Mouse (Mus musculus): Measurements from ENCODE around the gene Gm45062.

Gene Gm45062

DNA sequence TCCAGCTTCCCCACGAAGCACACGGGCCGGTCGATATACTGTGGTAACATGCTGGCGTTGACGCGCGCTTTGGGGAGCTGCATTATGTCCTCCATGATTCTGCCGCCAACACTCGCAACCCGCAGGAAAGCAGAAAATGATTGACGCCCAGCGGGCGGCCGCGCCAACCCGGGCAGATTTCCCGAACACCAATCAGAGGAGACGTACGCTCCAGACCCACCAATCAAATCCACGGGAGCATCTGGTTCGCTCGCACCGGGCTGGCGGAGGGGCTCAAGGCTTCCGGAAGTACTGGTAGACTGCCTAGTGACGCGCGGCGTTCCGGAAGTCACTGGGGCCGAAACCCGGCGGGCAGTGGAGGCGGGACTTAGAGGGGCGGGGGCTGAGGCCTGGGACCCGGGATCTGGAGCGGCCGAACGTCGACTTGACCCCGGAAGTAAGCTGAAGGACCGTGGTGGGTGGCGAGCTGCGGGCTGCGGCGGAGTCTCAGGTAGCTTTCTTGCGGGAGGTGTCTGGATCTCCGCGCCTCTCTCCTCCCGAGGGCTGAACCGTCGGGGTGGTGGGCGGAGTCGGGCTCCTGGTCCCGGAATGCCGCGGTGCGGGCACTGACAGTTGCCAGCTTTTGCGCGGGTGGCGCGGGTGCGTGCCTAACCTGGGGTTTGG lies at the start of gene Gm45062, which contains the start of the genes Rpa3 and Umad1:
TSS of gene Gm45062 (plus strand) at position 447 of the 663 bp plus-strand sequence.
TSS of gene Rpa3 (minus strand) at position 170 of the 663 bp plus-strand sequence.
TSS of gene Umad1 (plus strand) at position 285 of the 663 bp plus-strand sequence.
- in situ Hi-C loops (cut with MboI, MseI), result no loop called here

DNA sequence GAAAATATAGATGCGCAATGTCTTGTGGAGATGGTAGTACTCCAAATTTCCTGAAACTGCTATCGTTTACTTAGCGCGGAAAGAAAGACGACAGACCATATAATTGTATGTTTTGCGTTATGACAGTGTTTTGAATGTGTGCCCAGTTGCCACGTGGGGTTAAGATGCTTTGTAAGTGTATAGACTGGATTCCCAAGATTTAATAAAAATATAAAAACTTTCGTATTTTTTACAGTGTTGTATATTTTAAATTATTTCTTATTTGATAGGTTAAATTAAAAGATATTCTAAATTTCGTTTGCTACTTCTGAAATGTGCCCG lies 49.4 kb upstream of the Gm45062 start:
- in situ Hi-C loops (cut with MboI, MseI), result no loop called here

GRCm38 (mm10) chr6:8210661-8211060 lies 48.6 kb upstream of the Gm45062 start:
- in situ Hi-C loops (cut with MboI, MseI), result no loop called here

DNA sequence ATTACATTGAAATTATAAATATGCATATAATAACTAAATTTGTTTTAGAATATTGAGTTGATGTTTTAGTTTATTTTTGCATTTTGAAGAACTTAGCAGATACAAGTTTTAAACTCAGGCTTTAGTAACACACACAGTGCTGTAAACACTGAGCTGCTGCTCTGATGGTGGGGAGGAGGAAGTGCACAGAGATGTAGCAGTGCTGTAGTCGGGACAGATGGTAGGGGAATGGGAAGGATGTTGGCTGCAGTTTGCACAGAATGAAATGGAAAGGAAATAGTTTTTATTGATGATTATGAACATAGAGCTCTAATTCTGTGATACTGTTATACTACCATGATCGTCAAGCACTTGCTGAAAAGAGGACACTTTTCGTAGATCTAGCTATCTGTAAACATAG lies 32.2 kb upstream of the Gm45062 start:
- in situ Hi-C loops (cut with MboI, MseI), result no loop called here

DNA sequence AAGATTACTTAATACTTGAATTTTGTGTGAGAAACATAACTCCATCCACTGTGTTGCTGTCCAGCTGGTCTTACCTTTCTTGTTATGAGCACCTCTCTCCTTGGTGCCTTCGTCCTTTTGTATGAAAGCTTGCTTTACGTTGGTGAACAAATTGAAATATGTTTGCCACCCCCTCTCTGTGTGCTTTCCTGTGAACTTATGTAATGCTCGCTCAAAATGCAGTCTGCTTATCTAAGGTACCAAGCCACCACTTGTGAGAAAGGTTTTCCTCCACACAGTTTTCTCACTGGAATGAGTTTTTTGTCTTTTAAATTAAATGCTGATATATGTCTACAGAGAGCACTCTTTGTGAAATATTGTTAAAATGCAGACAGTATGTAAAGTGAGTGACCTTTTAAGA lies 30.7 kb upstream of the Gm45062 start:
- in situ Hi-C loops (cut with MboI, MseI), result no loop called here

- in situ Hi-C loops (cut with MboI, MseI), result no loop called here
Observed at GRCm38 (mm10) chr6:8258316-8258715, 934 bp upstream of the Gm45062 start.

DNA sequence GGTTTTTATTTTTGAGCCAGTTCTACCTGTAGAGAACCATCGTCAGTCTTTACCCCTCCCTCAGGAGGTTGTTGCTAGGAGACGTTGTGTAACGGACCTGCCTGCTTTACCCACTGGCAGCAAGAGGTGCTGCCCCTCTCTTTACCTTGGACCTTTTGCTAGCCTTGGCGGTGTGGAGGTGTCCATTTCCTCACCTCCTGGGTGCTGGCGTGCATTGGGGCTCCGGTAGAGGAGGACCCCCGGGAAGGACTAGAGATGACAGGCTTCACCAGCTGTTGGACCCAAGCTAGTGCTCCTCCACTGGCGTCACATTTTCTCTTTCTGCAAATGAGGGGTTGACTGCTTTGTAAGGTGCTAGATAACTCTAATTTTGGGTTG lies 406 bp downstream of the Gm45062 start:
- in situ Hi-C loops (cut with MboI, MseI), result no loop called here

GRCm38 (mm10) chr6:8271047-8271446 lies 11.8 kb downstream of the Gm45062 start:
- in situ Hi-C loops (cut with MboI, MseI), result no loop called here

DNA sequence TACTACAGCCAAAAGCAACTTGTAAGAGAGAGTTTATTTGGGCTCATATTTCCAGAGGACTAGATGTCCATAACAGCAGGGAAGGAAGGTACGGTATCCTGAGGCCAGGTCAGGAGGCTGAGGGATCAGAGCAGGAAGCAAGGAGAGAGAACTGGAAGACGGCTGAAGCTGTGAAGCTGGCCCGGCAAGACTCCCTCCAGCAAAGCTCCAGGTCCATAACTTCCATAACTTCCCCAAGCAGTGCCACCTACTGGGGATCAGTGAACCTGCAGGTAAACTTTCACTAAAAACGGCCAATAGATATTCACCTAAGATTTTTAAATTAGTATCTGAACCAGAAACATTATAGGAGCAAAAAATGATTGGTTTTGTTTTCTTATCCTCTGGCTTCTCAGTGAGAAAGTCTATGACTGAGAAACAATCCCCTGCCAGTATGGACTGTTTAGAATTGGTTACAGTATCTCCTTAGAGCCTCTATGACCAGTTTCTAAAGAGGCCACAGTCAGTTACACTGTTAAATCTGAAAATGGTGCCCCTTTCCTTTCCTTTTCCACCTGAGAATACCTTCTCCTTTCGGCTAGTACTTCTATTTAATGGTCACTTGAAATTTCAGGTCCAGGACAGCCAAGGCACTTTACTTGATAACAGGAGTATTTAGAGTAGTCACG lies 15.3 kb downstream of the Gm45062 start:
- in situ Hi-C loops (cut with MboI, MseI), result loop anchor here (25.0 kb wide), 1 partner anchor 463 kb away; no protein-coding TSS in a partner anchor

GRCm38 (mm10) chr6:8275098-8275497 lies 15.8 kb downstream of the Gm45062 start:
- in situ Hi-C loops (cut with MboI, MseI), result loop anchor here (25.0 kb wide), 1 partner anchor 462 kb away; no protein-coding TSS in a partner anchor

DNA sequence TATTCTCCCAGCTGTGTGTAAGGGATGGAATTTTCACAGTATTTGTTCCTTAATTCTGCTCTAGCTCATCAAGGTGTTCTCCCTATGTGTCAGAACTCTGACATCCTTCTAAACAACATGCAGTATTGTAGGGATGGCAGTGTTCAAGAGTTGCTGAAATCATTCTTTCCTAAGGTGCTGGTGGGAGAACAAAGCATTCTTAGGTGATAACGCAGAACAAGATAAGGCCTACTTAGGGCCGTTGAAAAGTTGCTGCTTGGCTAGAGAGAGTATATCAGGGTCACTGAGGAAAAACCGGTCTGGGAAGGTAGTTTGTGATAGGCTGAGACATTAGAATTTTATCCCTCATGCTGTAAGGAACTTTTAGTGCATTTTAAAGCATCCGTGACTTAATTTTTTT lies 17.2 kb downstream of the Gm45062 start:
- in situ Hi-C loops (cut with MboI, MseI), result loop anchor here (25.0 kb wide), 1 partner anchor 461 kb away; no protein-coding TSS in a partner anchor

- in situ Hi-C loops (cut with MboI, MseI), result loop anchor here (25.0 kb wide), 1 partner anchor 459 kb away; no protein-coding TSS in a partner anchor
Observed at GRCm38 (mm10) chr6:8278426-8279002, 19.3 kb downstream of the Gm45062 start.

- in situ Hi-C loops (cut with MboI, MseI), result loop anchor here (25.0 kb wide), 1 partner anchor 454 kb away; no protein-coding TSS in a partner anchor
Observed at GRCm38 (mm10) chr6:8283255-8283654, 24.0 kb downstream of the Gm45062 start.

DNA sequence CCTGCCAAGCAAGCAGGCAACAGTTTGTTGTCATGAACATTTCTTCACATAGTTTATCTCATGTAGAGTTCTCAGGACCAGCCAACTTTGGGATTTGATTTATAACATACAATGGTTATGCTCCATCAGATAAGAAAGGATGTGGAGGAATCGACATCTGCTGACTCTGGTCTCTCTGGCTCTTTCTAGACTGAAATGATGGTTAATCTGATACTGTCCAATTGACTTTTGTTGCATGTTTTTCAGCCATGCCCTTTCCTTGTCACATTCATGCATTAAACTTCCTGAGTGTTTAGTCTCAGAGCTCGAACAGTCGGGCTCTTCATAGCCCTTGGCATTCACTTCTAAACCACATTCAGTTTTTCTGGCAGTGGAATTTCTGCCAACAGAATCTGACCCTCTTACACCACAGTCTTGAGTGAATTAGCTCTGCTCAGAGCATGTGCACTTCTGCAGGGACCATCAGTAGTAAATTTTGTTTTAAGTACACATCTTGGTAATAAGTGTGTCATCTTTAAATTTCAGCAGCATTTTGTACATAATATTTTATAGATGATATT lies 26.2 kb downstream of the Gm45062 start:
- in situ Hi-C loops (cut with MboI, MseI), result loop anchor here (25.0 kb wide), 1 partner anchor 452 kb away; no protein-coding TSS in a partner anchor

DNA sequence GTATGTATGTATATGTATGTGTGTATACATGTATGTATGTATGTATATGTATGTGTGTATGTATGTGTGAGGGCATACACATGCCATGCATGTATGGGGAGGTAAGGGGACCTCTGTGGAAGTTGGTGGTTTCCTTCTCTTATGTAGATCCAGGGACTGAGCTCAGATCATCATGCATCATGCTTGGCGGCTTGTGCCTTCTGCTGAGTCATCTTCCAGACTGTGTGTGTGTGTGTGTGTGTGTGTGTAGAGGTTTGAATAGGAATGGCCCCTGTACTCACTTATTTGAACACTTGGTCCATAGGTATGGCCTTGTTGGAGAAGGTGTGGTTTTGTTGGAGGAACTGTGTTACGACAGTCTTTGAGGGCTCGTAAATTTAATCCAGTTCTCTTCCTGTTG lies 26.9 kb downstream of the Gm45062 start:
- in situ Hi-C loops (cut with MboI, MseI), result loop anchor here (25.0 kb wide), 1 partner anchor 451 kb away; no protein-coding TSS in a partner anchor

DNA sequence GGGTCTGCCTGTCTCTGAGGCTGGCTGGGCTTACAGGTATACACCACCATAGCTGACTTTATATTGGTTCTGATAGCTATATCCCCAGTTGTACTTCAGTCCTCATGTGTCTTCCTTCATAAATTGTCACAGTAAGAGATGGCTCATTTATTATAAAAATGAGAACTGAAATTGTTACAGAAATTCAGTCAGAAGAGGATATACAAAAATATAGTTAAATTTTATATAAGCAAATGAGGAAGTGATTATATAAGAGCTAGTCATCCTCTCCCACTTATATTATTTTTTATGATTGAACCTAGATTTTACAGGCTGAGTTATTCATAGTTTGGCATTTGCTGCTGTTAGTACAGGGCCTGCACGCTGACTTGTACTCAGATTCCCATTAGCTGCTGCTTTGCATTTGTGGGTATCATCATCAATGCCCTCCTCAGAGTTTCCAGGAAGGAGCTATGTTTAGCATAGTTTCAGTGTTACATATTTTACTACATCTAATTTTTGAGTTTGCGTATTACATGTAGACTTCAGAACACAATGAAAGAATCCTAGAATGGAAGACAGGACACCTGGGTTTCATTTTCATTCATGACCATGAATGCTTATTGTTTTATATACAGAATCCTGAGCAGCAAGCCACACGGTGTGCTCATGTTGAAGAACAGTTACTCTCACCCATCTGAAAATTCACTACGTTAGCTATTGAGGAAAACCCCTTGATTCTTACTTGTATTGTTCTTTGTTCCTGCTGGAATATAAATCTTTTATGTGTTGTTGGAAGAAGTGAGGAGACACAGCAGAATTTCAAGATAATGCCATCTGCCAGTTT lies 29.7 kb downstream of the Gm45062 start:
- in situ Hi-C loops (cut with MboI, MseI), result loop anchor here (25.0 kb wide), 1 partner anchor 448 kb away; no protein-coding TSS in a partner anchor

GRCm38 (mm10) chr6:8294048-8294784 lies 35.0 kb downstream of the Gm45062 start:
- in situ Hi-C loops (cut with MboI, MseI), result loop anchor here (25.0 kb wide), 1 partner anchor 443 kb away; no protein-coding TSS in a partner anchor

DNA sequence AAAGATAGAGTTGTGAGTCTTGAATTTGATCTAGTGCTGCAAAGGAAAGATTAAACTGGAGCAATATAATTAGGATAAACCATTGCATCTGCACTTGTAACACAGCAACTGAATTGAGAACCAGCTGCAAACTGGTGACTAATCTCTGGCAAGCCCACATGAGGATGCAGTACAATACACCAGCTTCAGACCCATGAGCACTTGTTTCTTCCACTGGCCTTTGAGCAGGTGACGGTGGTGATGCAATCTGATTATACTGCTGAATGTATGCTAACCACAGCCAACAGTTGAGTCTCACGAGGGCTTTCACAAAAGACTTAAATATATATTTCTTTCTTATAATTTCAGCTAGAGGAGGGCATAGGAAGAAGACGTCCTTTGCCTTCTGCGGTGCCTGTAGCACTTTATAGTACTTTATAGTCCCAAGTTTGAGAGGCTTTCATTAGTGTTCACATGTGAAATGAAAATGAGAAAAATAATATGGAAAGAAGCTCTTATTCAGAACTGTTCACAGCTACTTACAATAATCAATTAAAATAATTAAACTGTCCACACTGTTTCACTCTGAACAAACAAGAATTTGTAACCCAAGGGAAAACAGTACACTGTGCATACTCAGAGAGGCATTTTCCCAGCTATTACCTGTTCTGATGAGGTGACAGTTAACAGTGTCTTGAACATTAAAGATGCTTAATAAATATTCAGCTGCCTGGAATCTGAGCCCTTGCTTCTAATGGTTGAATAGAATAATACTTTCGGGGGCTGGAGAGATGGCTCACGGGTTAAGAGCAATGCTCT lies 40.0 kb downstream of the Gm45062 start:
- in situ Hi-C loops (cut with MboI, MseI), result loop anchor here (25.0 kb wide), 1 partner anchor 438 kb away; no protein-coding TSS in a partner anchor
